Mouse (Mus musculus) heart, adult 2 months (tissue): ENCODE results near the gene Pctp.

Experiments
- CTCF ChIP-seq: fragments of 200-600 bp; IDR thresholded peaks from 2 replicates; pipeline ENCODE4 v1.8.1; 2022; ENCODE audit warnings: antibody characterized with exemption, mild to moderate bottlenecking, moderate library complexity
- EP300 ChIP-seq: fragments of 200-500 bp; IDR thresholded peaks from 2 replicates; pipeline ENCODE4 v1.6.1; 2011; ENCODE audit warnings: low read depth, low read length, control low read depth; ENCODE audit not compliant: insufficient read depth
- POLR2A ChIP-seq: fragments of 200-500 bp; IDR thresholded peaks from 2 replicates; pipeline ENCODE4 v1.6.1; 2011; ENCODE audit warnings: mild to moderate bottlenecking, low read depth, low read length, control low read depth; ENCODE audit not compliant: insufficient read depth

GRCm38 (mm10) chr11:90038022-90038421, 35.3 kb upstream of the Pctp start:
- TF ChIP-seq CTCF (peak; percentile 92), EP300 (no peak), POLR2A (no peak)
